Mouse (Mus musculus) spleen, adult 18-20 months (tissue): ENCODE results near the gene Gkap1.
A peak's percentile ranks its signal among the peaks of the same experiment; 100 is the strongest.

Experiments
- DNase-seq, 2 experiments: peaks; one replicate each; pipeline ENCODE4 v3.0.0; 2022; ENCODE audit warnings: mixed read lengths in 2 of 2

Gene Gkap1

DNA sequence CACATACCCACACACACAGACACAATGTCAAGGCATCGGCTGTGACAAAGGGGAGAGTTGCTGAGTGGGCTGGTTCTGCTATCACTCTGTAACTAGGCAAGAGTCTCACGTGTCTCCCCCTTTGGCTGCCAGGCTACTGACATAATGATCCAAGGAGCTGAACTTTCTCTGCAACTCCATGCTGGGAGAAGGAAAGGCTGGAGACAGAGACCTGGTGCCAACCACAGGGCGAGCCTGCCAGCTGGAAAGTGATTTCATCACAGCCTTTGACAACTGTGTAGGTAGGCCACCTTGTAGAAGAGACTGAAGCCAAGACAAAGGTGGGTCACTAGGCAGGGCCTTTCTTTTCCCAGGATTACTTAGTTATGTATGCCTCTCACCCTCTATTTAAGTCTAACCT lies 78.3 kb downstream of the Gkap1 start:
- DNase-seq: no peak

DNA sequence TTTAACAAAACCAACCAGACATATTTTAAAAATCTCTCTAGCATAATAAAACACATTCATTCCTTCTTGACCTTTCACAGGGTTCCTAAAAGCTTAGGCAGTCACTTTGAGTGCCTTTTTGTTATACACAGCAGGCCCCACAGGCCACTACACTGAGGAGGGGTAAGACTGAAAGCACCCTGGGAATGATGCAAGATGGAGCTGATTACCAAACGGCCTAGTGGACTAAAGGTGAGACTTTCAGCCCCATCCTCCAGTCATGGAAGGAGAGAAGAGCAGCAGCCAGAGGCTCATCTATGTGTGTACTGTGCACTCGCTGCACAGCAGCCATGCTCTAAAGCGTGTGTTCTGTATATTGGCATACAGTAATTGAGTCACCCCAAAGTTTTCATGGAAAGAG lies 80.6 kb downstream of the Gkap1 start:
- no peak for DNase-seq

DNA sequence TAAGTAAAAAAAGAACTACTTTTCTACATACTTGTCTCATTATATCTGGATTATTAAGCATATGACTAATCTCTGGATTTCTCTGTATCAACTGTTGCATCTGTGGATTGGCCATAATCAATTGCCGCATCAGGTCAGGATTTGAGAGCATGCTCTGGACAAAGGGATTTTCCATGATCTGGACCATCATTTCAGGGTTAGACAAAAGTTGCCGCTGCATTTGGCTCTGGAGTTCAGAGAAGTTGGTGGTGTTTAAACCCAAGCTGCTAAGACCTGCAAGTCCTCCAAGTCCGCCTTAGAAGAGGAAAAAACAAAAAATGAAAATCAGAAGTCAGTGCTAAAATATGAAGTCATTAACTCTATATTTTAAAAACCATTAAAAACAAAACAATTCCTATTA lies 82.3 kb downstream of the Gkap1 start:
- no peak for DNase-seq

DNA sequence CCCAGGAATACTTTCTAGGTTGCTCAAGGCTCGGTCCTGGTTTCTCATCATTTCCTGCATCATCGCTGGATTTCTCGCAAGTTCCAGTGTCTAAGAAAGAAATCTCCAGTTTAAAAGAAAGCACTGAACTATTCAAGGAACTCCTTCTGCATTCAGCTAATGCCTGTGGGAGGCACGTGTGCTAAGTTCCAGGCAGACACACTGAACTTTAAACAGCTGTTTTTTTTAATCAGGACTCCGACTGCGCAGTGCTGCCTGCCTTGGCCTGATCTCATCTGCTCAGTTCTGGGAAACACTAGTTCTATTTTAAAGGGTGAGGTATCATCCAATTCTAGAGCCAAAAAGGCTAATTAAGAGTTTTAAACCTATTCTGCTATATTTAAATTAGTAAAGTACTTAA lies 83.4 kb downstream of the Gkap1 start:
- no peak for DNase-seq

DNA sequence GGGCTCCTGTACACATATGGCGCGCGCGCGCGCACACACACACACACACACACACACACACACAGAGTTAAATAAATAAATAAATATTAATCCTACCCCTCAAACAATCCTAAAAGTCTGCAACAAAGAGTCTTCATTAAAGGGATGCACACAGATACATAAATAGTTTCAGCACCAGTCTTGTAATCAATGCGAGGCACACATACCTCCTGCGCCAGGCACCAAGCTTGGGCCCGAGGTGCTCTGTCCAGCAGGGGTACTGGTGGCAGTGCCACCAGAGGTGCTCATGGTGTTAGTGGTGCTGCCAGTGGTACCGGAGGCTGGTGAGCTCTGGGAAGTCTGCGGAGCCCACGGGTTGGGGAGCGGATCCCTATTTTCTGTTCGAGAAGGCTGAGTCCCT lies 84.0 kb downstream of the Gkap1 start:
- DNase-seq: no peak

DNA sequence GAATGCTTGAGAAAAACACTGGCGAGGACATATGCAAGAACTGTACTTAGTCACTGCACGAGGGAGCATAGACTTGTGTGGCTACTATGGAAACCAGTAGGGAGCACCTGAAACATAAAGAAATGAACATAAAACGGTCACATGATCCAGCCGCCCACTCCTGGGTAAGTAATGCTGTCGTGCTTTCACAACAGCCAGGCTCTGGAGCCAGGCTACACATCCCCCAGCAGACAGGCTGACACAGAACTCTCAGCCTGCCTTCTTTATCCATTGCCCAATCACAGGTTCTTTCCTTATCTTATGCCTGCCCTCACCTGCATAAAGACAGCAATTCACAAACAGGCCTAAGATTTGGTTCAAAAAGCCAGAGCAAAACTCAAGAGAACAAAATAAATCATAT lies 86.0 kb downstream of the Gkap1 start:
- DNase-seq: no peak

DNA sequence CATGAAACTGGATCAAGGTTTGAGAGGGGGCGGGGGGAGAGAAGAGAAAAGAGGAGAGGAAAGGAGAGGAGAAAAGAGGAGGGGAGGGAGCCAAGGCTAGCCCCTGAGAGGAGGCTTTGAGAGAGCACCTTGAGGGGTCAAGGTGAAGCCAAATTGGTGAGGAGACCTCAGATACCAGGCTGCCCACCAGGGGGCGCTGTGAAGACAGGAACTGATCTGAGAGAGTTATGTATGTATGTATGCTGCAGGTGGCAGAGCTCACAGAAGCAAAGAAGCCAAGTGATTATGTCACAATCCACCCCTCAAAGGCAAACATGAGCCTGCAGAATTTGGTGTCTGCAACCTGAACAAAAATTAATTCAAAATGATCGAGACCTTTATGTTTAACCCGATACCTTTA lies 87.1 kb downstream of the Gkap1 start:
- peak; percentile 74 to 92 for DNase-seq

DNA sequence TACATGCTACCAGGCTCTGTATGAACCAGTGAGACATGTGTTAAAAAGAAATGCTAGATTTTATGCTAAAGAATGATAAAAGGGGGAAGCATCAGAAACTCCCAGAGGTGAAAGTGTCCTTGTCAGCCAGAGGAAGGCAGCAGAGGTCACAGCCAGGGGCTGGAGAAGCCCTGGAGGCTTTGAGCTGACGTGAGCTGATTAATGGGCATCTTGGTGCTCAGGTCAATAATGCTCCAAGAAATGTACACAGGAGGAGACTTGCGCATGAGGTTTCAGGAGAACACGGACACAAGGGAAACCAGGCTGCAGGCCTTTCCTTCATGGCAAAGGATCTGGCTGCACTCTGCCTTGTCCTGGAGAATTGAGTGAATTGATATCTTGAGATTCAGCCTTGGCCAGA lies 87.7 kb downstream of the Gkap1 start:
- DNase-seq: no peak

DNA sequence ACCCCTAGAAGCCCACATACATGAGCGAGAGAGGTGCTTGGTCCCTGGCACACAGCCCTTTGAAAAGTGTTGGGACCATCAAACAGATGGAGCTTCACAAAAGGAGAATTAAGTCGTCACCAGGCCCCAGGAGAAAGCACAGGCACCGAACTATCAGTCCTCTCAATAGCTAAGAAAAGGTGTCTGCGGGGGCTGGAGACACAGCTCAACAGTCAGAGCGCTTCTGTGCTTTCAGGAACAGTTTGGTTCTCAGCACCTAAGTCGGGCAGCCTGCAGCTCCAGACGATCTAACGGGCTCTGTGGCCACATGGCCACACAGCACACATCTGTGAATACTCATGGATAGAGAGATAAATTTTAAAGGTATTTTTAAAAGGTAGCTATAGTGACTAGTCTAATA lies 89.2 kb downstream of the Gkap1 start:
- no peak for DNase-seq

DNA sequence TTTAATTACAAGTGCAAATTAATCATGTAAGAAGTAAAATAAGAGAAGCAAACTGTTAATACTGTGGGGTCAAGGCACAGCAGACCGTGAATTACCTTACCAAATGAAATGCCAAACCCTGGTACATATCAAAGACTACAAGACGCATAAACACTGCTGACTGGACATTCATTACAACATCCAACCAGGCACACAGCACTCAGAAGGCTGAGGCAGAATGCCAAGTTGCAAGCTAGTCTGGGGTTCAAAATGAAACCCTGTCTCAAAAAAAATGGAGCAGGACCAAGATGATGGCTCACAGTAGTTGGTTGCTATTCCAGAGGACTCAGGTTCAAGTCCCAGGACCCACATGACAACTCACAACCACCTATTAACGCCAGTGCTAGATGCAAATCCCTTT lies 91.4 kb downstream of the Gkap1 start:
- no peak for DNase-seq
